Comparison of ENCODE assay signal across 13 mouse cellular contexts in the genomic region with DNA sequence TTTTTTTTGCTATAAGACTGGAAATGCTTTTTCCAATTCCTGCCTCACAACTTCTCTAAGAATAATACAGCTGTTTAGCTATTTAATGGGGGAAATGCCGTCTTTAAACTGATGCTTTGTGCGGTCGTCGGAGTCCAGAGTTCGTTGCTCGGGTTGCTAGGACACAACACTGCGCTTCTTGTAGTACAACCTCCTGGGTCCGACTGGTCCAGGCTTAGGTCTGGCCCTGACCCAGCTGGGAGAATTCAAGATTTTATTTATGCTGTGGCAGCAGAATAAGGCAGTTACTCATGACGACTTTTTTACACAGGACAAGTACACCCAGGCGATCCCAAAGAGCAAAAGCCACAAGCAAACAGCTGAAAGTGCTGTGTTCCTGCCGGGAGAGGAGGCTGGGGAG. TPM values are rescaled to one million over a fixed set of nuclear protein-coding genes. Genes with fewer than 3 reads are reported as not detected.
A peak's percentile ranks its signal among the peaks of the same experiment; 100 is the strongest.
DNase-seq lines count a peak whose midpoint lies in the region; ATAC-seq and TF ChIP-seq lines count a peak whose summit lies in the region.
"Had no signal": no experiment of that assay in that cellular context is flagged by ENCODE, and none has a peak within 500 bp of the region (broad histone marks: within the 10 kb centered on the region; RNA-seq: fewer than 3 reads in every experiment).

No protein-coding gene starts in this region.

- TF ChIP-seq EP300 in liver, postnatal 0 days (IDR thresholded peaks at IDR 0.05; ENCODE audit: low read depth): no peak

- H3K9ac ChIP-seq in embryonic facial prominence, embryonic 14.5 days (ENCODE audit: low read depth, low read length): no peak overlapping the region
- H3K9ac ChIP-seq in midbrain, postnatal 0 days (replicated peaks; ENCODE audit: low read length, poor library complexity, severe bottlenecking): no peak overlapping the region
- H3K9ac ChIP-seq in midbrain, embryonic 11.5 days (ENCODE audit: low read length): no peak overlapping the region
- H3K9ac ChIP-seq in neural tube, embryonic 15.5 days (replicated peaks): no peak overlapping the region
- no peak overlapping the region for H3K9ac ChIP-seq in liver, postnatal 0 days (replicated peaks)

- H3K4me2 ChIP-seq in embryonic facial prominence, embryonic 14.5 days (ENCODE audit: low read depth, low read length): no peak overlapping the region
- H3K4me2 ChIP-seq in midbrain, postnatal 0 days (ENCODE audit: low read depth, low read length, poor library complexity, severe bottlenecking): no peak overlapping the region
- no peak overlapping the region for H3K4me2 ChIP-seq in midbrain, embryonic 11.5 days
- no peak overlapping the region for H3K4me2 ChIP-seq in neural tube, embryonic 15.5 days
- no peak overlapping the region for H3K4me2 ChIP-seq in liver, postnatal 0 days (ENCODE audit: low read depth, low read length)

- no peaks in the 10 kb centered on the region for H3K27me3 ChIP-seq in embryonic facial prominence, embryonic 14.5 days (replicated peaks; ENCODE audit: control insufficient read depth, insufficient read depth, low read length)
- H3K27me3 ChIP-seq in embryonic facial prominence, embryonic 10.5 days (replicated peaks; ENCODE audit: low read depth, poor library complexity, severe bottlenecking): no peaks in the 10 kb centered on the region
- no peaks in the 10 kb centered on the region for H3K27me3 ChIP-seq in midbrain, postnatal 0 days (ENCODE audit: insufficient read depth, low read length)
- no peaks in the 10 kb centered on the region for H3K27me3 ChIP-seq in midbrain, embryonic 11.5 days (ENCODE audit: control insufficient read depth, insufficient read depth, low read length)
- H3K27me3 ChIP-seq in neural tube, embryonic 15.5 days (replicated peaks): no peaks in the 10 kb centered on the region
- H3K27me3 ChIP-seq in liver, postnatal 0 days (ENCODE audit: insufficient read depth, low read length): no peaks in the 10 kb centered on the region

- ATAC-seq in embryonic facial prominence, embryonic 14.5 days (ENCODE audit: low read depth): peak; percentile 38; the same call in 1 of the 2 replicates
- ATAC-seq in midbrain, postnatal 0 days (ENCODE audit: low FRiP score): no peak
- ATAC-seq in midbrain, embryonic 11.5 days (ENCODE audit: low FRiP score): no peak
- ATAC-seq in neural tube, embryonic 15.5 days (ENCODE audit: low FRiP score): peak; percentile 72
- ATAC-seq in liver, postnatal 0 days: no peak

- peak; percentile 62 for DNase-seq in embryonic facial prominence, embryonic 14.5 days (ENCODE audit: low spot score)
- no peak for DNase-seq in embryonic facial prominence, embryonic 10.5 days (ENCODE audit: low spot score)
- DNase-seq in midbrain, postnatal 0 days (ENCODE audit: low spot score): peak; percentile 53
- DNase-seq in midbrain, embryonic 11.5 days (ENCODE audit: low spot score, missing footprints): no peak
- DNase-seq in kidney, postnatal 25 days: peak; percentile 34 to 71
- DNase-seq in thymus, postnatal 0 days (ENCODE audit: low spot score): no peak
- DNase-seq in liver, postnatal 0 days: no peak
- DNase-seq: cerebellum, postnatal 25 days; heart, adult 11 months; heart, postnatal 10 days; lung, adult 2 months had no signal

- no peak overlapping the region for H3K27ac ChIP-seq in embryonic facial prominence, embryonic 14.5 days (replicated peaks; ENCODE audit: low read depth, low read length)
- no peak overlapping the region for H3K27ac ChIP-seq in embryonic facial prominence, embryonic 10.5 days (replicated peaks)
- no peak overlapping the region for H3K27ac ChIP-seq in midbrain, postnatal 0 days (ENCODE audit: low read depth, low read length)
- no peak overlapping the region for H3K27ac ChIP-seq in midbrain, embryonic 11.5 days (ENCODE audit: low read depth, low read length)
- no peak overlapping the region for H3K27ac ChIP-seq in neural tube, embryonic 15.5 days (replicated peaks)
- H3K27ac ChIP-seq in liver, postnatal 0 days (ENCODE audit: low read depth): no peak overlapping the region

- WGBS in embryonic facial prominence, embryonic 14.5 days: 47% methylated on average over 11 of the region's 11 CpGs
- WGBS in embryonic facial prominence, embryonic 10.5 days: 75% methylated on average over 11 of the region's 11 CpGs
- WGBS in midbrain, postnatal 0 days: 31% methylated on average over 11 of the region's 11 CpGs
- 55% methylated on average over 11 of the region's 11 CpGs for WGBS in midbrain, embryonic 11.5 days
- WGBS in neural tube, embryonic 15.5 days: 20% methylated on average over 11 of the region's 11 CpGs
- WGBS in liver, postnatal 0 days (ENCODE audit: insufficient replicate concordance): 73% methylated on average over 11 of the region's 11 CpGs

- H3K36me3 ChIP-seq in embryonic facial prominence, embryonic 14.5 days (ENCODE audit: control insufficient read depth, insufficient read depth, low read length): no peaks in the 10 kb centered on the region
- no peaks in the 10 kb centered on the region for H3K36me3 ChIP-seq in embryonic facial prominence, embryonic 10.5 days (replicated peaks)
- no peaks in the 10 kb centered on the region for H3K36me3 ChIP-seq in midbrain, postnatal 0 days (ENCODE audit: insufficient read depth, low read length)
- H3K36me3 ChIP-seq in midbrain, embryonic 11.5 days (ENCODE audit: control insufficient read depth, insufficient read depth, low read length): no peaks in the 10 kb centered on the region
- H3K36me3 ChIP-seq in neural tube, embryonic 15.5 days: no peaks in the 10 kb centered on the region
- H3K36me3 ChIP-seq in liver, postnatal 0 days (replicated peaks; ENCODE audit: insufficient read depth, low read length): no peaks in the 10 kb centered on the region
- H3K36me3 ChIP-seq: G1E had no signal

- no peaks in the 10 kb centered on the region; the same call in 1 of the 2 replicates for H3K9me3 ChIP-seq in embryonic facial prominence, embryonic 14.5 days (ENCODE audit: control insufficient read depth, low read length)
- no peaks in the 10 kb centered on the region for H3K9me3 ChIP-seq in embryonic facial prominence, embryonic 10.5 days
- H3K9me3 ChIP-seq in midbrain, postnatal 0 days (ENCODE audit: low read length): no peaks in the 10 kb centered on the region
- no peaks in the 10 kb centered on the region for H3K9me3 ChIP-seq in midbrain, embryonic 11.5 days (ENCODE audit: control insufficient read depth, low read length)
- no peaks in the 10 kb centered on the region for H3K9me3 ChIP-seq in neural tube, embryonic 15.5 days (replicated peaks)
- no peaks in the 10 kb centered on the region for H3K9me3 ChIP-seq in liver, postnatal 0 days (ENCODE audit: low read length)

- no peak for TF ChIP-seq CTCF in midbrain, postnatal 0 days (IDR thresholded peaks at IDR 0.05)
- TF ChIP-seq CTCF in liver, postnatal 0 days (IDR thresholded peaks at IDR 0.05; ENCODE audit: low read depth): no peak

- no peak overlapping the region for H3K4me3 ChIP-seq in embryonic facial prominence, embryonic 14.5 days (ENCODE audit: low read depth, low read length)
- no peak overlapping the region for H3K4me3 ChIP-seq in embryonic facial prominence, embryonic 10.5 days
- H3K4me3 ChIP-seq in midbrain, postnatal 0 days (ENCODE audit: low read depth, low read length): no peak overlapping the region
- no peak overlapping the region for H3K4me3 ChIP-seq in midbrain, embryonic 11.5 days (ENCODE audit: low read depth, low read length)
- no peak overlapping the region for H3K4me3 ChIP-seq in neural tube, embryonic 15.5 days (replicated peaks)
- H3K4me3 ChIP-seq in liver, postnatal 0 days (ENCODE audit: low read depth, low read length): no peak overlapping the region

- peaks cover 18% of the 10 kb centered on the region for H3K4me1 ChIP-seq in embryonic facial prominence, embryonic 14.5 days (ENCODE audit: control insufficient read depth, insufficient read depth, low read length)
- H3K4me1 ChIP-seq in embryonic facial prominence, embryonic 10.5 days: peaks cover 29% of the 10 kb centered on the region
- no peaks in the 10 kb centered on the region for H3K4me1 ChIP-seq in midbrain, postnatal 0 days (ENCODE audit: insufficient read depth, low read length)
- H3K4me1 ChIP-seq in midbrain, embryonic 11.5 days (ENCODE audit: control insufficient read depth, insufficient read depth, low read length): no peaks in the 10 kb centered on the region
- peaks cover 12% of the 10 kb centered on the region; the same call in 1 of the 2 replicates for H3K4me1 ChIP-seq in neural tube, embryonic 15.5 days
- H3K4me1 ChIP-seq in liver, postnatal 0 days (ENCODE audit: insufficient read depth): no peaks in the 10 kb centered on the region

RNA-seq across cellular contexts. Expression of a gene that starts 42.4 kb away (rescaled TPM):
- polyA plus RNA-seq in embryonic facial prominence, embryonic 14.5 days (2014; fragmentation: Nextera tagmentation; extraction: Ambion mirVana): 37.6 and 43.6 TPM in 2 replicates
- polyA plus RNA-seq in embryonic facial prominence, embryonic 10.5 days (2016; fragmentation: Nextera tagmentation; extraction: Ambion mirVana): 8.3 and 11.6 TPM in 2 replicates
- 3.9 TPM in 2 replicates for total RNA-seq in midbrain, postnatal 0 days (2014; rRNA removed)
- polyA plus RNA-seq in midbrain, postnatal 0 days (2015; fragmentation: Nextera tagmentation; extraction: Ambion mirVana): 4.8 and 7.9 TPM in 2 replicates
- polyA plus RNA-seq in midbrain, embryonic 11.5 days (2014; fragmentation: Nextera tagmentation; extraction: Ambion mirVana): 5.5 and 6.2 TPM in 2 replicates
- polyA plus RNA-seq in neural tube, embryonic 15.5 days (2015; fragmentation: Nextera tagmentation; extraction: Ambion mirVana): 4.1 and 12.9 TPM in 2 replicates
- polyA plus RNA-seq in thymus, postnatal 0 days (2015; fragmentation: Nextera tagmentation; extraction: Ambion mirVana): 3.0 and 3.5 TPM in 2 replicates
- polyA plus RNA-seq in liver, postnatal 0 days (2015; fragmentation: Nextera tagmentation; extraction: Ambion mirVana): 7.0 and 7.7 TPM in 2 replicates
- polyA plus RNA-seq: G1E had no signal

Comparison
In these comparisons a context has a peak if more than half of its experiments do, and no peak if none do; other contexts are left out.
1. DNase-seq: peak in embryonic facial prominence, embryonic 14.5 days (single experiment), midbrain, postnatal 0 days (single experiment) and kidney, postnatal 25 days (2 of 2); none in embryonic facial prominence, embryonic 10.5 days (single experiment), midbrain, embryonic 11.5 days (single experiment), thymus, postnatal 0 days (single experiment) and liver, postnatal 0 days (single experiment).
2. ATAC-seq: peak in embryonic facial prominence, embryonic 14.5 days (single experiment) and neural tube, embryonic 15.5 days (single experiment); none in midbrain, postnatal 0 days (single experiment), midbrain, embryonic 11.5 days (single experiment) and liver, postnatal 0 days (single experiment).